Mouse (Mus musculus) hindbrain, embryonic 14.5 days (tissue): ENCODE data around the gene Abcc4. TPM values are rescaled to one million over a fixed set of nuclear protein-coding genes. Genes with fewer than 3 reads are reported as not detected.

ENCODE experiments used
- ATAC-seq: fragments of 200-750 bp; cut with Nextera tagmentation; 2 replicates; pipeline ENCODE4 v1.8.0; 2017; ENCODE audit warnings: moderate number of reproducible peaks, mild to moderate bottlenecking, moderate TSS enrichment, moderate library complexity; ENCODE audit not compliant: low FRiP score
- DNase-seq: peaks from one replicate; pipeline ENCODE4 v3.0.0-alpha.2; 2015; ENCODE audit warnings: low spot score
- H3K27ac ChIP-seq: fragments of 300-500 bp; sonication (generic); 2 replicates; pipeline ENCODE4 v1.5.1; 2014; ENCODE audit warnings: mild to moderate bottlenecking, moderate library complexity
- H3K27me3 ChIP-seq: fragments of 300-500 bp; sonication (generic); 2 replicates; pipeline ENCODE4 v1.6.1; 2014; ENCODE audit warnings: mild to moderate bottlenecking, low read length, mixed read lengths; ENCODE audit not compliant: control insufficient read depth, insufficient read depth
- H3K36me3 ChIP-seq: fragments of 300-500 bp; sonication (generic); replicated peaks from 2 replicates; pipeline ENCODE4 v1.6.1; 2014; ENCODE audit not compliant: control insufficient read depth, insufficient read depth
- H3K4me1 ChIP-seq: fragments of 300-500 bp; sonication (generic); replicated peaks from 2 replicates; pipeline ENCODE4 v1.6.1; 2014; ENCODE audit warnings: antibody characterized with exemption, low read length, mixed read lengths; ENCODE audit not compliant: control insufficient read depth, insufficient read depth
- H3K4me2 ChIP-seq: fragments of 300-500 bp; sonication (generic); replicated peaks from 2 replicates; pipeline ENCODE4 v1.6.1; 2014; ENCODE audit warnings: mild to moderate bottlenecking, moderate library complexity
- H3K4me3 ChIP-seq: fragments of 300-500 bp; sonication (generic); replicated peaks from 2 replicates; pipeline ENCODE4 v1.5.1; 2014; ENCODE audit warnings: mild to moderate bottlenecking, low read length
- H3K9ac ChIP-seq: fragments of 300-500 bp; sonication (generic); 2 replicates; pipeline ENCODE4 v1.6.1; 2014
- H3K9me3 ChIP-seq: fragments of 300-500 bp; sonication (generic); 2 replicates; pipeline ENCODE4 v1.6.1; 2016; ENCODE audit warnings: low read length; ENCODE audit not compliant: control insufficient read depth
- WGBS: fragments of 180-500 bp; shearing (Covaris S2); extraction: QIAGEN DNeasy Blood & Tissue Kit; methylation state at CpG from one replicate; pipeline ENCODE4 v1.1.7; 2014; 5-methylcytosine and 5-hydroxymethylcytosine counted together
- polyA plus RNA-seq: library from polyadenylated mRNA; unstranded; fragments of >200 nt; fragmentation: Nextera tagmentation; extraction: Ambion mirVana; gene quantifications from 2 replicates; pipeline ENCODE4 v1.2.1, GENCODE M21; 2014

The Abcc4 gene
- polyA plus RNA-seq, 1 experiment from 2014 or later = 2.6 TPM

- Histone ChIP-seq H3K4me2 (no peak overlapping the region), H3K9ac (no peak overlapping the region), H3K4me1 (no peaks in the 10 kb centered on the region), H3K9me3 (no peaks in the 10 kb centered on the region), H3K27ac (no peak overlapping the region), H3K4me3 (no peak overlapping the region), H3K36me3 (no peaks in the 10 kb centered on the region), H3K27me3 (no peaks in the 10 kb centered on the region)
- no peak for DNase-seq
- WGBS = 89% methylated on average over 8 of the region's 8 CpGs
- ATAC-seq = no peak
Observed at GRCm38 (mm10) chr14:118582333-118582941, 123.6 kb downstream of the Abcc4 start.

GRCm38 (mm10) chr14:118581673-118582072 is 124.3 kb downstream of the Abcc4 start:
- Histone ChIP-seq H3K36me3 (no peaks in the 10 kb centered on the region), H3K27ac (no peak overlapping the region), H3K9ac (no peak overlapping the region), H3K4me3 (no peak overlapping the region), H3K9me3 (no peaks in the 10 kb centered on the region), H3K4me2 (no peak overlapping the region), H3K4me1 (no peaks in the 10 kb centered on the region), H3K27me3 (no peaks in the 10 kb centered on the region)
- DNase-seq (no peak), ATAC-seq (no peak)
- 79% methylated on average over 8 of the region's 8 CpGs for WGBS

GRCm38 (mm10) chr14:118579013-118579728 is 126.8 kb downstream of the Abcc4 start:
- H3K36me3 ChIP-seq = no peaks in the 10 kb centered on the region
- 90% methylated on average over 19 of the region's 19 CpGs for WGBS
- no peak overlapping the region for H3K9ac ChIP-seq
- no peaks in the 10 kb centered on the region for H3K9me3 ChIP-seq
- ATAC-seq (no peak), DNase-seq (no peak)
- H3K27ac ChIP-seq = no peak overlapping the region
- H3K4me3 ChIP-seq = no peak overlapping the region
- H3K4me2 ChIP-seq = no peak overlapping the region
- no peaks in the 10 kb centered on the region; the same call in 1 of the 2 replicates for H3K27me3 ChIP-seq
- no peaks in the 10 kb centered on the region for H3K4me1 ChIP-seq

DNA sequence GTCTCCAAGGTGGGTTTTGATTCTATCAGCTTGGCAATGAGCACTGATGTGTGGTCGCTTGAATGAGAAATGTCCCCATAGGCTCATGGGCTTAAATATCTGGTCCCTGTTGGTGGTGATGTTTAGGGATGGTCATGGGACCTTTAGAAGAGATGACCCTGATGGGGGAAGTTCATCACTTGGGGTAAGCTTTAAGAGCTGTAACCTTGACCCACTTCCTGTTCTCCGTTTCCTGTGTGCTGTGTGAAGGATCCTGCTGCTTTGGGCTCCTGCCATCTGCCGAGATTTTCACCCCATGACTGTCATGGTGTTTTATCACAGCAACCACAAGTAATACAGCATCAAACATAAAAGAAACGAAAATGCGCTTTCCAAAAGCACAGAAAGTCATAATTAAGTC is 128.1 kb downstream of the Abcc4 start:
- Histone ChIP-seq H3K4me3 (no peak overlapping the region), H3K9me3 (no peaks in the 10 kb centered on the region), H3K27ac (no peak overlapping the region), H3K4me2 (no peak overlapping the region), H3K4me1 (no peaks in the 10 kb centered on the region), H3K36me3 (no peaks in the 10 kb centered on the region), H3K27me3 (no peaks in the 10 kb centered on the region; the same call in 1 of the 2 replicates), H3K9ac (no peak overlapping the region)
- 91% methylated on average over 5 of the region's 5 CpGs for WGBS
- no peak for ATAC-seq
- DNase-seq = no peak

DNA sequence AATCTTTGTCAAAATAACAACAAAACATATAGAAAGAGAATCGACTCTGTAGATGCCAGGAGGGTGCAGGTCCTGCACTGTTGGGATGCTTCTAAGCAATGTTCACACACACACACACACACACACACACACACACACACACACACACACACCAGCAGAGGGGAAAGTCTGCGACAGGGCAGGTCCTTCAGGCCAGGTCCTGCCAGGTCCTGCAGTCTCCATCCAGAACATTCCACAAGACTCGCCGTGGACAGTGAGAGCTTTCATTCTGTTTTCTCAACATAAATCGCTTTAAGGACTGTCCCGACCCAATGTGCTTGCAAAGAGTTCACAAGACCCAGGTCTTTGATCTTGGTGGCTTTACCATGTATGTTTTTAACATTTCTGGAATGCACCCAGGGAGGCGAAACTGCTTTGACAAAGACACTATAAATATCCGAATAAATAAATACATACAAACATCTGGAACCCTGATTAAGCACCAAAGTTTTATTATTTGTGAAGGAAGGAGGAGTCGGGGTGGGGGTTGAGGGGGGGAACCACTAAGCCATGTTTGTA is 133.3 kb downstream of the Abcc4 start:
- DNase-seq = no peak
- Histone ChIP-seq H3K4me2 (no peak overlapping the region), H3K9ac (no peak overlapping the region), H3K4me1 (no peaks in the 10 kb centered on the region), H3K27me3 (no peaks in the 10 kb centered on the region; the same call in 1 of the 2 replicates), H3K27ac (no peak overlapping the region), H3K36me3 (no peaks in the 10 kb centered on the region), H3K9me3 (no peaks in the 10 kb centered on the region), H3K4me3 (no peak overlapping the region)
- WGBS = 82% methylated on average over 9 of the region's 9 CpGs
- ATAC-seq = no peak

GRCm38 (mm10) chr14:118569586-118569985 is 136.4 kb downstream of the Abcc4 start:
- H3K9ac ChIP-seq = no peak overlapping the region
- no peak overlapping the region for H3K27ac ChIP-seq
- H3K4me3 ChIP-seq = no peak overlapping the region
- DNase-seq = no peak
- no peak for ATAC-seq
- H3K4me1 ChIP-seq = peaks cover 6% of the 10 kb centered on the region; the same call in 1 of the 2 replicates
- no peaks in the 10 kb centered on the region; the same call in 1 of the 2 replicates for H3K27me3 ChIP-seq
- no peaks in the 10 kb centered on the region for H3K9me3 ChIP-seq
- WGBS = 87% methylated on average over 13 of the region's 13 CpGs
- no peaks in the 10 kb centered on the region for H3K36me3 ChIP-seq
- no peak overlapping the region for H3K4me2 ChIP-seq

DNA sequence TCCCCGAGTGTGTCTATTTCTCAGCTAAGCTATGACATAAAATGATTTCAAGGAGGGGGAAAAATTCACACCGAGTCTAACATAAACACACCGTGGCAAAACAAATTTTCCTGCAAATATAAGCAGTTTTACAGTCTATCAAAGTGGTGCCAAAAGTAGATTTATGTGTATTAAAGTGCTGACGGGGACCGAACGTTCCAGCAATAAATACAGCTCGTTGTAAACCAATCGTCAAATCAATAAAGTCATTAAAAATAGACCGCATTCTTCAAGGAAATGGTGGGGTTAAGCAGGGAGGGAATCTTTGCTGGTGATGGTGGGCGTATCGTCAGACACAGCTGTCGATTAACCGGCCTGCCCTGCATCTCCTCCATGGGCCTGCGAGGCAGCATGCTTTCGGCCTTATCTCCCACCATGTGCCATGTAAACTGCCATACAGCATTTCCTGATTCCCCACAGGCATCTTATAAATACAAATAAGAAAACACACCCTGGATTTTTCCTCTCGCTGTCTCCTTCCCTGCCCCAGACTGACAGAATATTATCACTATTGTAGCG is 137.8 kb downstream of the Abcc4 start:
- 61% methylated on average over 17 of the region's 17 CpGs for WGBS
- Histone ChIP-seq H3K27ac (no peak overlapping the region), H3K27me3 (no peaks in the 10 kb centered on the region; the same call in 1 of the 2 replicates), H3K4me3 (no peak overlapping the region), H3K4me1 (peaks cover 6% of the 10 kb centered on the region; the same call in 1 of the 2 replicates), H3K9ac (no peak overlapping the region), H3K4me2 (no peak overlapping the region), H3K36me3 (no peaks in the 10 kb centered on the region), H3K9me3 (no peaks in the 10 kb centered on the region)
- ATAC-seq (no peak), DNase-seq (no peak)

DNA sequence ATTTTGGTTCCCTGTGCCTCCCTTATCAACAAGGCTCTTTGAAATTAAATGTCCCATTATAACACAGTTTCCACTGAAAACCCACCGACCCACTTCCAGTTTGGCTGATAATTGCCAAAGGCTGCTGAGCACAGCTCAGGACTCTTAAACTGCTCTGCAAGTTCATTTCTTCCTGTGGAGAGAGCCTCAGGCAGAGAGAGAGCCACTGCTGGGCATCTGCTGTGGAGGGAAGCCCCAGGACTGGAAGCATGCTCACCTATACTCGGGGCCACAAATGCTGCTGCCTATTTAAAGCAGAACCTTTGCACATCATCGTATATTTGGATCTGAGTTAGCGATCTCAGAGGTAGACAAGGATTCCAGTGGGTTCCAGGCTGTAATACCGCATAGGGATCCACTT is 139.2 kb downstream of the Abcc4 start:
- H3K4me3 ChIP-seq = no peak overlapping the region
- H3K27ac ChIP-seq = no peak overlapping the region
- H3K36me3 ChIP-seq = no peaks in the 10 kb centered on the region
- no peak for ATAC-seq
- H3K4me2 ChIP-seq = 0 out of 2 replicates have a peak overlapping the region, but pooled peaks have one; percentile 4
- H3K9ac ChIP-seq = no peak overlapping the region
- H3K27me3 ChIP-seq = no peaks in the 10 kb centered on the region; the same call in 1 of the 2 replicates
- no peaks in the 10 kb centered on the region for H3K9me3 ChIP-seq
- DNase-seq = no peak
- peaks cover 6% of the 10 kb centered on the region; the same call in 1 of the 2 replicates for H3K4me1 ChIP-seq
- 78% methylated on average over 5 of the region's 5 CpGs for WGBS

GRCm38 (mm10) chr14:118566214-118566688 is 139.8 kb downstream of the Abcc4 start:
- WGBS = 20% methylated on average over 12 of the region's 12 CpGs
- Histone ChIP-seq H3K27ac (no peak overlapping the region), H3K36me3 (no peaks in the 10 kb centered on the region)

More at GRCm38 (mm10) chr14:118566214-118566688, 139.8 kb downstream of the Abcc4 start:
- no peak overlapping the region for H3K4me3 ChIP-seq
- no peak overlapping the region for H3K9ac ChIP-seq
- DNase-seq = no peak
- peaks cover 6% of the 10 kb centered on the region; the same call in 1 of the 2 replicates for H3K4me1 ChIP-seq
- ATAC-seq = peak; percentile 79; the same call in 1 of the 2 replicates
- no peaks in the 10 kb centered on the region for H3K9me3 ChIP-seq
- peak overlapping the region; percentile 4 for H3K4me2 ChIP-seq
- no peaks in the 10 kb centered on the region; the same call in 1 of the 2 replicates for H3K27me3 ChIP-seq
